Mouse (Mus musculus): ENCODE data around the gene 9530053A07Rik. TPM values are rescaled to one million over a fixed set of nuclear protein-coding genes. Genes with fewer than 3 reads are reported as not detected.
"Not testable (repeated sequence)": the region's sequence is repeated elsewhere in the genome, so short reads cannot be mapped to it uniquely, and the experiment has no call there.

Gene 9530053A07Rik
- polyA plus RNA-seq, 1 experiment, result 0.01 TPM

GRCm38 (mm10) chr7:28114648-28115047, 14.6 kb upstream of the 9530053A07Rik start:
- peaks cover 9% of the 10 kb centered on the region for H3K9me3 ChIP-seq (ENCODE audit: control insufficient read depth, low read length)
- no peaks in the 10 kb centered on the region for H3K27me3 ChIP-seq (ENCODE audit: control insufficient read depth)
- TF ChIP-seq TAL1 (IDR thresholded peaks at IDR 0.05; ENCODE audit: low read length), result no peak
- H3K4me3 ChIP-seq (replicated peaks), result no peak overlapping the region
- no peaks in the 10 kb centered on the region for H3K36me3 ChIP-seq (ENCODE audit: control insufficient read depth)
- H3K4me1 ChIP-seq (ENCODE audit: control insufficient read depth), result no peaks in the 10 kb centered on the region

GRCm38 (mm10) chr7:28137613-28138012, 8.3 kb downstream of the 9530053A07Rik start:
- H3K9me3 ChIP-seq (ENCODE audit: control insufficient read depth, low read length), result no peaks in the 10 kb centered on the region
- H3K4me1 ChIP-seq (ENCODE audit: control insufficient read depth), result no peaks in the 10 kb centered on the region
- H3K27me3 ChIP-seq (ENCODE audit: control insufficient read depth), result no peaks in the 10 kb centered on the region
- no peak overlapping the region for H3K4me3 ChIP-seq (replicated peaks)
- no peaks in the 10 kb centered on the region for H3K36me3 ChIP-seq (ENCODE audit: control insufficient read depth)
- TF ChIP-seq TAL1 (IDR thresholded peaks at IDR 0.05; ENCODE audit: low read length) (no peak), GATA1 (IDR thresholded peaks at IDR 0.05; ENCODE audit: low read length) (no peak)

DNA sequence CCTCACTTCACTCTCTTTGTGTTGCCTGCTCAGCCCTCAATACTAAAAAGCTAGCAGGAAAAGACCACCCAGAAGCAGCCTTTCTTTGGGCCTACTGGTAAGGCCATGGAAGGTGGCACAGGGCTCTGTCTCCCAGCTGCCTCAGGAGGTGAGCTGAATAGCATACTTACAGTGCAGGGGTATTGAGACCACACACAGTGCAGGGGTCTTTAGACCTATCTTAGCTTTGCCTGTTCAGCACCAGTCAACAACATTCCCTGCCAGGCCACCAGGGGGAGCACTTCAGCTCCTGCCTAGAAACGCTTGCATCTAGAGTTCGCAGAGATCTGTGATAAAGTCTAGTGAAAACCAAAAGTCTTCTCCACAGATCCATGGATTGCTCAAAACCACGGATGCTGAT, 19.0 kb downstream of the 9530053A07Rik start:
- H3K9me3 ChIP-seq (ENCODE audit: control insufficient read depth, low read length), result peaks cover 10% of the 10 kb centered on the region
- TF ChIP-seq GATA1 (IDR thresholded peaks at IDR 0.05; ENCODE audit: low read length) (no peak), TAL1 (IDR thresholded peaks at IDR 0.05; ENCODE audit: low read length) (no peak)

DNA sequence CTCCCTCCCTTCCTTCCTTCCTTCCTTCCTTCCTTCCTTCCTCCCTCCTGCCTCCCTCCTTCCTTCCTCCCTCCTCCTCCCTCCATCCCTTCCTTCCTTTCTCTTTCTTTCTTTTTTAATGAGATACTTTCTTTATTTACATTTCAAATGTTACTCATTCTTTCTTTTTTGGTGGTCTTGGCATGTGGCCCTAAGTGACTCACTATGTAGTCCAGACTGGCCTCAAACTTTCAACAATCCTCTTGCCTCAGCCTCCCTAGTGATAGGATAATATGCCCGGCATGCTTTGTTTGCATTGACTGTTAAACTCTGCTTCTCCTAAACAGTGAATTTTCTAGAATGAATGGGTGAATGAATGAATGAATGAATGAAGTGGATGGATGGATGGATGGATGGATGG, 20.6 kb downstream of the 9530053A07Rik start:
- no peaks in the 10 kb centered on the region for H3K36me3 ChIP-seq (ENCODE audit: control insufficient read depth)
- TF ChIP-seq GATA1 (IDR thresholded peaks at IDR 0.05; ENCODE audit: low read length), result no peak
- no peak for TF ChIP-seq TAL1 (IDR thresholded peaks at IDR 0.05; ENCODE audit: low read length)
- no peak overlapping the region for H3K4me3 ChIP-seq (replicated peaks)
- H3K9me3 ChIP-seq (ENCODE audit: control insufficient read depth, low read length), result 0 out of 2 replicates have a peak, but pooled peaks cover 2% of the 10 kb centered on the region
- no peaks in the 10 kb centered on the region for H3K27me3 ChIP-seq (ENCODE audit: control insufficient read depth)
- H3K4me1 ChIP-seq (ENCODE audit: control insufficient read depth), result no peaks in the 10 kb centered on the region

More for the DNA sequence above, 19.0 kb downstream of the 9530053A07Rik start:
- no peak overlapping the region for H3K4me3 ChIP-seq (replicated peaks)
- H3K27me3 ChIP-seq (ENCODE audit: control insufficient read depth), result no peaks in the 10 kb centered on the region
- no peaks in the 10 kb centered on the region for H3K4me1 ChIP-seq (ENCODE audit: control insufficient read depth)
- no peaks in the 10 kb centered on the region for H3K36me3 ChIP-seq (ENCODE audit: control insufficient read depth)

- TF ChIP-seq GATA1 (IDR thresholded peaks at IDR 0.05; ENCODE audit: low read length) (no peak), TAL1 (IDR thresholded peaks at IDR 0.05; ENCODE audit: low read length) (no peak)
- Histone ChIP-seq H3K9me3 (ENCODE audit: control insufficient read depth, low read length) (no peaks in the 10 kb centered on the region), H3K4me3 (replicated peaks) (no peak overlapping the region), H3K27me3 (ENCODE audit: control insufficient read depth) (no peaks in the 10 kb centered on the region), H3K4me1 (ENCODE audit: control insufficient read depth) (no peaks in the 10 kb centered on the region), H3K36me3 (ENCODE audit: control insufficient read depth) (no peaks in the 10 kb centered on the region)
Observed at GRCm38 (mm10) chr7:28151584-28152221, 22.4 kb downstream of the 9530053A07Rik start.

- not testable (repeated sequence) for H3K27me3 ChIP-seq (ENCODE audit: control insufficient read depth); H3K4me3 ChIP-seq (replicated peaks); H3K9me3 ChIP-seq (ENCODE audit: control insufficient read depth, low read length); H3K36me3 ChIP-seq (ENCODE audit: control insufficient read depth); H3K4me1 ChIP-seq (ENCODE audit: control insufficient read depth)
Observed at GRCm38 (mm10) chr7:28153595-28153994, 24.3 kb downstream of the 9530053A07Rik start.

- no peak for TF ChIP-seq GATA1 (IDR thresholded peaks at IDR 0.05; ENCODE audit: low read length)
- no peak for TF ChIP-seq TAL1 (IDR thresholded peaks at IDR 0.05; ENCODE audit: low read length)
- Histone ChIP-seq H3K27me3 (ENCODE audit: control insufficient read depth) (peaks cover 2% of the 10 kb centered on the region; the same call in 1 of the 2 replicates), H3K4me3 (replicated peaks) (no peak overlapping the region), H3K36me3 (ENCODE audit: control insufficient read depth) (no peaks in the 10 kb centered on the region), H3K4me1 (ENCODE audit: control insufficient read depth) (no peaks in the 10 kb centered on the region), H3K9me3 (ENCODE audit: control insufficient read depth, low read length) (no peaks in the 10 kb centered on the region)
Observed at GRCm38 (mm10) chr7:28159292-28159691, 30.0 kb downstream of the 9530053A07Rik start.

GRCm38 (mm10) chr7:28159893-28160292, 30.6 kb downstream of the 9530053A07Rik start:
- TF ChIP-seq GATA1 (IDR thresholded peaks at IDR 0.05; ENCODE audit: low read length), result no peak
- H3K4me3 ChIP-seq (replicated peaks), result no peak overlapping the region
- no peaks in the 10 kb centered on the region for H3K9me3 ChIP-seq (ENCODE audit: control insufficient read depth, low read length)
- no peaks in the 10 kb centered on the region for H3K4me1 ChIP-seq (ENCODE audit: control insufficient read depth)
- H3K27me3 ChIP-seq (ENCODE audit: control insufficient read depth), result peaks cover 2% of the 10 kb centered on the region; the same call in 1 of the 2 replicates
- H3K36me3 ChIP-seq (ENCODE audit: control insufficient read depth), result no peaks in the 10 kb centered on the region

- Histone ChIP-seq H3K4me1 (ENCODE audit: control insufficient read depth) (no peaks in the 10 kb centered on the region), H3K4me3 (replicated peaks) (no peak overlapping the region), H3K9me3 (ENCODE audit: control insufficient read depth, low read length) (peaks cover 7% of the 10 kb centered on the region), H3K27me3 (ENCODE audit: control insufficient read depth) (peaks cover 2% of the 10 kb centered on the region; the same call in 1 of the 2 replicates), H3K36me3 (ENCODE audit: control insufficient read depth) (no peaks in the 10 kb centered on the region)
- no peak for TF ChIP-seq GATA1 (IDR thresholded peaks at IDR 0.05; ENCODE audit: low read length)
- no peak for TF ChIP-seq TAL1 (IDR thresholded peaks at IDR 0.05; ENCODE audit: low read length)
Observed at GRCm38 (mm10) chr7:28161163-28161749, 32.0 kb downstream of the 9530053A07Rik start.

DNA sequence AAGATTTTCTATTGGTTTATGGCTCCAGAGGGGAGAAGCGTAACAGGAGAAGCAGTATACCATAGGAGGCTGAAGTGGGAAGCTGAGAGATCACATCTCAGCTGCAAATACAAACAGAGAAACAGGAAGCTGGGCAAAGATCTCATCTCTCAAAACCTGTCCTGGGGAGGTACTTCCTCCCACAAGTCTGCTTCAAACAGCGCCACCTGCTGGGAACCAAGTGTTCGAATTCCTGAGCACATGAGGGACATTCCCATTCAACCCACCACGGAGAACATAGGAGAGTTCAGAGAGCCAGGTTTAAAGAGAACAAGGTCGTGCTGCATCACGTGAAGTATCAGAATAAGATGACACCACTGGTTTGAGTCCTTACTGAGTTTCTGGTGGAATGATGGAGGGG, 36.1 kb downstream of the 9530053A07Rik start:
- no peaks in the 10 kb centered on the region for H3K36me3 ChIP-seq (ENCODE audit: control insufficient read depth)
- TF ChIP-seq GATA1 (IDR thresholded peaks at IDR 0.05; ENCODE audit: low read length), result no peak
- no peak for TF ChIP-seq TAL1 (IDR thresholded peaks at IDR 0.05; ENCODE audit: low read length)
- peaks cover 22% of the 10 kb centered on the region for H3K4me1 ChIP-seq (ENCODE audit: control insufficient read depth)
- H3K9me3 ChIP-seq (ENCODE audit: control insufficient read depth, low read length), result peaks cover 7% of the 10 kb centered on the region
- H3K27me3 ChIP-seq (ENCODE audit: control insufficient read depth), result no peaks in the 10 kb centered on the region
- H3K4me3 ChIP-seq (replicated peaks), result no peak overlapping the region
